Mouse (Mus musculus) MEL (cell line): ENCODE measurements around the gene Ntn3.

Source experiments
- CTCF ChIP-seq, 3 experiments: IDR thresholded peaks in 2 of 3; conservative IDR thresholded peaks in 1 of 3; 2 replicates each; pipeline ENCODE4 v1.5.1; 2011 to 2012; ENCODE audit warnings: low read length in 3 of 3, low read depth in 2 of 3, mild to moderate bottlenecking in 2 of 3, improper control_type of control experiment in 1 of 3, inconsistent platforms in 1 of 3, mixed read lengths in 1 of 3, moderate library complexity in 1 of 3; ENCODE audit not compliant: control insufficient read depth in 1 of 3, insufficient read depth in 1 of 3, poor library complexity in 1 of 3, severe bottlenecking in 1 of 3
- GABPA ChIP-seq: IDR thresholded peaks from 2 replicates; pipeline ENCODE4 v1.6.1; 2012; ENCODE audit warnings: low read depth, mild to moderate bottlenecking, inconsistent platforms, low read length, improper control_type of control experiment, moderate library complexity
- MYB ChIP-seq: IDR thresholded peaks from 2 replicates; pipeline ENCODE4 v1.6.1; 2011; ENCODE audit warnings: mild to moderate bottlenecking, low read depth, low read length, improper control_type of control experiment
- POLR2AphosphoS2 ChIP-seq: IDR thresholded peaks from 2 replicates; pipeline ENCODE4 v1.6.1; 2011; ENCODE audit warnings: low read length, improper control_type of control experiment
- ZC3H11A ChIP-seq: IDR thresholded peaks from 2 replicates; pipeline ENCODE4 v1.6.1; 2012; ENCODE audit warnings: low read depth, mild to moderate bottlenecking, inconsistent platforms, low read length, improper control_type of control experiment

DNA sequence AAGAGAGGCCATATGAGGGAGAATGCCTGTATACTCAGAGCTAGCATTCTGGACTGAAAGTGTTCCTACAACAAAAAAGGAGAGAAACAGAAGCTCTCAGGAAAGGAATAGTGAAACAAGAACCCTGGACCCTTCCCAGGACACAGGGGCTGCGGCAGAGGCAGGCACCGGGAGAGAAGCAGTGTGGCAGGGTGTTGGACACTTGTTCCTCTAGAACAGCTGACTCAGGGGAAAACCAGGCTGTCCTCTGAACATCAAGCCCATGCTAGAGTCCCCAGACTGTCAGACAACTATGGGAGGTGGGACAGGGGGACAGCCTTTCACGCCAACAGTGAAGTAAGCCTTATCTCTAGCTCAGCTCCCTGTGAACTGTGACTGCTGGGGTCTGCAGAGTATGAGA is 1.3 kb upstream of the Ntn3 start:
- TF ChIP-seq ZC3H11A (no peak), GABPA (no peak), POLR2AphosphoS2 (no peak), CTCF (IDR thresholded peaks at IDR 0.05 in 2 of 3, conservative IDR thresholded peaks at IDR 0.05 in 1 of 3; ENCODE audit: control insufficient read depth in 1 of 3, insufficient read depth in 1 of 3, low read depth in 2 of 3, low read length in 3 of 3, poor library complexity in 1 of 3, severe bottlenecking in 1 of 3) (no peak), MYB (no peak)
